Mouse (Mus musculus) heart, embryonic 12.5 days (tissue): Measurements from ENCODE around the gene Gm10320. TPM values are rescaled to one million over a fixed set of nuclear protein-coding genes. Genes with fewer than 3 reads are reported as not detected.

Experiments
- ATAC-seq: fragments of 200-750 bp; cut with Nextera tagmentation; 2 replicates; pipeline ENCODE4 v1.8.0; 2017; ENCODE audit warnings: moderate TSS enrichment, moderate library complexity; ENCODE audit not compliant: insufficient number of reproducible peaks, low FRiP score
- H3K27ac ChIP-seq: fragments of 300-500 bp; sonication (generic); 2 replicates; pipeline ENCODE4 v1.5.1; 2016; ENCODE audit warnings: mild to moderate bottlenecking, moderate library complexity; ENCODE audit not compliant: poor library complexity, severe bottlenecking
- H3K27me3 ChIP-seq: fragments of 300-500 bp; sonication (generic); replicated peaks from 2 replicates; pipeline ENCODE4 v1.6.1; 2016; ENCODE audit warnings: mild to moderate bottlenecking, moderate library complexity
- H3K36me3 ChIP-seq: fragments of 300-500 bp; sonication (generic); 2 replicates; pipeline ENCODE4 v1.6.1; 2016; ENCODE audit warnings: mild to moderate bottlenecking, moderate library complexity
- H3K4me1 ChIP-seq: fragments of 300-500 bp; sonication (generic); replicated peaks from 2 replicates; pipeline ENCODE4 v1.6.1; 2016; ENCODE audit warnings: mild to moderate bottlenecking
- H3K4me2 ChIP-seq: fragments of 300-500 bp; sonication (generic); 2 replicates; pipeline ENCODE4 v1.6.1; 2016; ENCODE audit warnings: mild to moderate bottlenecking, moderate library complexity
- H3K4me3 ChIP-seq: fragments of 300-500 bp; sonication (generic); 2 replicates; pipeline ENCODE4 v1.5.1; 2016; ENCODE audit warnings: mild to moderate bottlenecking
- H3K9ac ChIP-seq: fragments of 300-500 bp; sonication (generic); 2 replicates; pipeline ENCODE4 v1.6.1; 2016; ENCODE audit warnings: mild to moderate bottlenecking, moderate library complexity
- H3K9me3 ChIP-seq: fragments of 300-500 bp; sonication (generic); replicated peaks from 2 replicates; pipeline ENCODE4 v1.6.1; 2016; ENCODE audit warnings: mild to moderate bottlenecking, moderate library complexity
- WGBS: fragments of 180-500 bp; shearing (Covaris S2); methylation state at CpG from one replicate; pipeline ENCODE4 v1.1.7; 2016; 5-methylcytosine and 5-hydroxymethylcytosine counted together
- polyA plus RNA-seq: library from polyadenylated mRNA; unstranded; fragments of >200 nt; fragmentation: Nextera tagmentation; extraction: Ambion mirVana; gene quantifications from 2 replicates; pipeline ENCODE4 v1.2.1, GENCODE M21; 2016

The Gm10320 gene
- polyA plus RNA-seq, 1 experiment from 2014 or later: 0.82 TPM

- peaks cover 14% of the 10 kb centered on the region for H3K4me1 ChIP-seq
- H3K4me3 ChIP-seq: no peak overlapping the region
- H3K27ac ChIP-seq: no peak overlapping the region
- no peak overlapping the region for H3K9ac ChIP-seq
- no peak overlapping the region for H3K4me2 ChIP-seq
- 73% methylated on average over 6 of the region's 6 CpGs for WGBS
- H3K36me3 ChIP-seq: no peaks in the 10 kb centered on the region
- H3K27me3 ChIP-seq: no peaks in the 10 kb centered on the region
- ATAC-seq: no peak
- H3K9me3 ChIP-seq: no peaks in the 10 kb centered on the region
Measured at GRCm38 (mm10) chr13:98486726-98487125, 5.1 kb downstream of the Gm10320 start.

- ATAC-seq: no peak
- 72% methylated on average over 3 of the region's 3 CpGs for WGBS
- no peaks in the 10 kb centered on the region for H3K9me3 ChIP-seq
- no peak overlapping the region for H3K9ac ChIP-seq
- H3K4me2 ChIP-seq: no peak overlapping the region
- no peaks in the 10 kb centered on the region for H3K36me3 ChIP-seq
- no peak overlapping the region for H3K4me3 ChIP-seq
- no peak overlapping the region for H3K27ac ChIP-seq
- no peaks in the 10 kb centered on the region for H3K27me3 ChIP-seq
- H3K4me1 ChIP-seq: peaks cover 14% of the 10 kb centered on the region
Measured at GRCm38 (mm10) chr13:98486161-98486560, 5.6 kb downstream of the Gm10320 start.

GRCm38 (mm10) chr13:98485440-98485839 is 6.4 kb downstream of the Gm10320 start:
- Histone ChIP-seq H3K4me1 (peaks cover 14% of the 10 kb centered on the region), H3K9me3 (no peaks in the 10 kb centered on the region), H3K27ac (no peak overlapping the region), H3K9ac (no peak overlapping the region), H3K4me2 (no peak overlapping the region), H3K4me3 (no peak overlapping the region), H3K27me3 (no peaks in the 10 kb centered on the region), H3K36me3 (no peaks in the 10 kb centered on the region)
- no peak for ATAC-seq
- WGBS: 72% methylated on average over 5 of the region's 5 CpGs

- Histone ChIP-seq H3K4me2 (no peak overlapping the region), H3K36me3 (no peaks in the 10 kb centered on the region), H3K27ac (no peak overlapping the region), H3K27me3 (peaks cover 14% of the 10 kb centered on the region), H3K4me3 (no peak overlapping the region), H3K9me3 (no peaks in the 10 kb centered on the region), H3K9ac (no peak overlapping the region), H3K4me1 (peaks cover 21% of the 10 kb centered on the region)
- 44% methylated on average over 3 of the region's 3 CpGs for WGBS
- ATAC-seq: no peak
Measured at GRCm38 (mm10) chr13:98477991-98478390, 13.8 kb downstream of the Gm10320 start.

- 39% methylated on average over 4 of the region's 4 CpGs for WGBS
- Histone ChIP-seq H3K9ac (no peak overlapping the region), H3K9me3 (no peaks in the 10 kb centered on the region), H3K4me3 (no peak overlapping the region), H3K4me1 (peaks cover 21% of the 10 kb centered on the region), H3K27me3 (peaks cover 21% of the 10 kb centered on the region), H3K27ac (no peak overlapping the region), H3K4me2 (no peak overlapping the region), H3K36me3 (no peaks in the 10 kb centered on the region)
- no peak for ATAC-seq
Measured at GRCm38 (mm10) chr13:98476839-98477495, 14.8 kb downstream of the Gm10320 start.

- H3K4me1 ChIP-seq: peaks cover 21% of the 10 kb centered on the region
- 52% methylated on average over 14 of the region's 14 CpGs for whole genome bisulfite sequencing
- no peaks in the 10 kb centered on the region for H3K9me3 ChIP-seq
- H3K36me3 ChIP-seq: no peaks in the 10 kb centered on the region
- H3K9ac ChIP-seq: no peak overlapping the region
- H3K27me3 ChIP-seq: peaks cover 22% of the 10 kb centered on the region
- no peak for ATAC-seq
- no peak overlapping the region for H3K4me3 ChIP-seq
- no peak overlapping the region for H3K4me2 ChIP-seq
- no peak overlapping the region for H3K27ac ChIP-seq
Measured at GRCm38 (mm10) chr13:98476175-98476838, 15.5 kb downstream of the Gm10320 start.

GRCm38 (mm10) chr13:98475681-98476080 is 16.1 kb downstream of the Gm10320 start:
- 44% methylated on average over 8 of the region's 8 CpGs for WGBS
- no peak for ATAC-seq
- no peak overlapping the region for H3K4me2 ChIP-seq
- H3K27ac ChIP-seq: no peak overlapping the region
- H3K4me1 ChIP-seq: peaks cover 21% of the 10 kb centered on the region
- H3K27me3 ChIP-seq: peaks cover 22% of the 10 kb centered on the region
- H3K9ac ChIP-seq: no peak overlapping the region; the same call in 1 of the 2 replicates
- H3K36me3 ChIP-seq: no peaks in the 10 kb centered on the region
- no peak overlapping the region for H3K4me3 ChIP-seq
- no peaks in the 10 kb centered on the region for H3K9me3 ChIP-seq

- Histone ChIP-seq H3K9ac (no peak overlapping the region), H3K4me3 (no peak overlapping the region), H3K36me3 (no peaks in the 10 kb centered on the region), H3K27me3 (peaks cover 22% of the 10 kb centered on the region), H3K9me3 (no peaks in the 10 kb centered on the region), H3K27ac (no peak overlapping the region), H3K4me1 (peaks cover 19% of the 10 kb centered on the region), H3K4me2 (no peak overlapping the region)
- WGBS: 75% methylated on average over 4 of the region's 4 CpGs
- ATAC-seq: no peak
Measured at GRCm38 (mm10) chr13:98473034-98473433, 18.8 kb downstream of the Gm10320 start.

- Histone ChIP-seq H3K36me3 (no peaks in the 10 kb centered on the region), H3K4me1 (peaks cover 11% of the 10 kb centered on the region), H3K4me2 (no peak overlapping the region), H3K9me3 (no peaks in the 10 kb centered on the region), H3K27me3 (peaks cover 22% of the 10 kb centered on the region), H3K4me3 (no peak overlapping the region), H3K27ac (no peak overlapping the region), H3K9ac (no peak overlapping the region)
- no peak for ATAC-seq
- WGBS: 52% methylated on average over 6 of the region's 6 CpGs
Measured at GRCm38 (mm10) chr13:98471756-98472155, 20.0 kb downstream of the Gm10320 start.

- WGBS: 64% methylated on average over 12 of the region's 12 CpGs
- peaks cover 18% of the 10 kb centered on the region for H3K27me3 ChIP-seq
- H3K27ac ChIP-seq: no peak overlapping the region
- no peaks in the 10 kb centered on the region for H3K36me3 ChIP-seq
- H3K9me3 ChIP-seq: no peaks in the 10 kb centered on the region
- H3K9ac ChIP-seq: no peak overlapping the region
- H3K4me2 ChIP-seq: 0 out of 2 replicates have a peak overlapping the region, but pooled peaks have one; percentile 7
- no peaks in the 10 kb centered on the region; the same call in 1 of the 2 replicates for H3K4me1 ChIP-seq
- H3K4me3 ChIP-seq: no peak overlapping the region
- no peak for ATAC-seq
Measured at GRCm38 (mm10) chr13:98470321-98470720, 21.5 kb downstream of the Gm10320 start.

GRCm38 (mm10) chr13:98469916-98470315 is 21.9 kb downstream of the Gm10320 start:
- no peaks in the 10 kb centered on the region; the same call in 1 of the 2 replicates for H3K4me1 ChIP-seq
- no peaks in the 10 kb centered on the region for H3K36me3 ChIP-seq
- peaks cover 18% of the 10 kb centered on the region for H3K27me3 ChIP-seq
- H3K4me3 ChIP-seq: no peak overlapping the region
- H3K4me2 ChIP-seq: no peak overlapping the region
- no peaks in the 10 kb centered on the region for H3K9me3 ChIP-seq
- WGBS: 68% methylated on average over 4 of the region's 4 CpGs
- H3K9ac ChIP-seq: no peak overlapping the region
- ATAC-seq: no peak
- no peak overlapping the region for H3K27ac ChIP-seq
